Mouse (Mus musculus): Measurements from ENCODE around the gene Cd84.

GRCm38 (mm10) chr1:171848201-171848600 is 8.7 kb downstream of the Cd84 start:
- no peak for TF ChIP-seq POLR2A (IDR thresholded peaks at IDR 0.05; ENCODE audit: low read depth, low read length)
- TF ChIP-seq CTCF (conservative IDR thresholded peaks at IDR 0.05; ENCODE audit: insufficient read depth, insufficient read length, low read depth, low read length): no peak
